Mouse (Mus musculus) lung, postnatal 0 days (tissue): Measurements from ENCODE around the gene F2.

Experiments used
- CTCF ChIP-seq: IDR thresholded peaks from 2 replicates; pipeline ENCODE4 v1.5.1; 2016; ENCODE audit warnings: antibody characterized with exemption, mild to moderate bottlenecking
- EP300 ChIP-seq: IDR thresholded peaks from 2 replicates; pipeline ENCODE4 v1.6.1; 2016; ENCODE audit warnings: antibody characterized with exemption, mild to moderate bottlenecking, control low read depth

GRCm38 (mm10) chr2:91659657-91660056 is 23.4 kb upstream of the F2 start:
- TF ChIP-seq CTCF (no peak), EP300 (no peak)
